Mouse (Mus musculus): ENCODE results near the gene Slc3a1.

Gene Slc3a1

DNA sequence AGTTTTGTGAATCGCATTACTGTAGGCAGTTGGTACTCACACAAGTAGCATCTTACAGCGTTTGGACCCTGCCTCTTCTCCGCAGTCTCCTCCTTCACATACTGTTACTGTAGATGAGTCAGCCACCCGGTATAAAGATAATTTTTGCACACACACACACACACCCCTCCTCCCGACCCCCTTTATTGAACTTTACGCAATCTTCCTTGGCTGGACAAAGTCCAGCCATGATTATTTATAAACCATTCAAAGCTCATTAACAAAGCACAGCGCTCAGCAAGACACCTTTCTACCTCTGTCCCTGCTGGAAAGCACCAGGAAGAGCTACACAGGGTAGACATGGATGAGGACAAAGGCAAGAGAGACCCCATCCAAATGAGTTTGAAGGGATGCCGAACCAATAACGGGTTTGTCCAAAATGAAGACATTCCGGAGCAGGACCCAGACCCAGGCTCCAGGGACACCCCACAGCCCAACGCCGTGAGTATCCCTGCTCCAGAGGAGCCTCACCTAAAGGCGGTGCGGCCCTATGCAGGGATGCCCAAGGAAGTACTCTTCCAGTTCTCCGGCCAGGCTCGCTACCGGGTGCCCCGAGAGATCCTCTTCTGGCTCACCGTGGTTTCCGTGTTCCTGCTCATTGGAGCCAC is at the start of gene Slc3a1:
TSS of gene Slc3a1 (plus strand) at position 284 of the 647 bp plus-strand sequence.
- peak; percentile 55 to 57 for DNase-seq

DNA sequence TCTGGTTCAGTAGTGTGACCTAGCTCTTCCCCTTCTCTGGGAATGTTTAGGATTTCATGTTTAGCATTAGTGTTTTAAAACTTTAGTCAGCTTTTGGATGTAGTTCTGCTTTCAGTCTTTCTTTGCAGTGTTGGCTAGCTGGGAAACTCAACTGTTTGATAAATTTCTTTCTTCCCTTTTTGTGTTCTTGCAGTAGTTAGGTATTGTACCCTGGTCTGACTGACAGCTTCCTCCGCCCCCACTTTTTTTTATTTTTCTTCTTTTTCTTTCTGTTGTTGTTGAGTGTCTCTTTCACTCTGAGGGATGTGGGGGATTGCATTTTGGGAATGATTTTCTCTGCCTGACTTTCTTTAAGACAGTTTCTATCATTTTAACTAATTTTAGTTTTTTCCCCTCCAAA is 46.5 kb upstream of the Slc3a1 start:
- DNase-seq, result no peak

DNA sequence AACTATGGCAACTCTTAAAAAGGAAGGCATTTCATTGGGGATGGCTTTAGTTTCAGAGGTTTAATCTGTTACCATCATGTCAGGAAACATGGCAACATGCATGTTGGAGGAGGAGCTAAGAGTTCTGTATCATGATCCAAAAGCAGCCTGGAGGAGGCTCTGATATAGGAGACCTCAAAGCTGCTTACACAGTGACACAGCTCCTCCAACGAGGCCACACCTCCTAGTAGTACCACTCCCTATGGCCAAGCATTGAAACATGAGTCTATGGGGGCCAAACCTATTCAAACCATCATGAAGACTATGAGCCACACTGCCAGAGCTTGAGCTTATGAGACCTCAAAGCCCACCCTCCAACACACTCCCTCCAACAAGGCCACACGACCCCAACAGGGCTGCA is 45.4 kb upstream of the Slc3a1 start:
- DNase-seq, result no peak

DNA sequence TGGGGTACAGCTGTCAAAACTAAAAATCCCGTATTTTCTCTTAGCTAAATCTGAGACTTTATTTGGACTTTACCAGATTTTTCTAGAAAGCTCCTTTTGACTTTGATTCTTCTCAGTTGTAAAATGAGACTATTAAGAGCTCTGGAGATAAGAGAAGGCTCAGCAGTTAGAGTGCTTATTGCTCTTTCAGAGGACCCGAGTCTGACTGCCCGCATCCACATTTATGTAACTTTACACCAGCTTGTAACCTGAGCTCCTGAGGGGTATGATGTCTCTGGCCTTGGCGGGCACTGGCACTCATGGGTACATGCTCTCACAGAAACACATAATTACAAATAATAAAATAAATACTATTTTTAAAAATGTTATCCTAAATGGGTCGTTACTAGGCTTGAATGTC is 41.8 kb upstream of the Slc3a1 start:
- DNase-seq, result no peak

DNA sequence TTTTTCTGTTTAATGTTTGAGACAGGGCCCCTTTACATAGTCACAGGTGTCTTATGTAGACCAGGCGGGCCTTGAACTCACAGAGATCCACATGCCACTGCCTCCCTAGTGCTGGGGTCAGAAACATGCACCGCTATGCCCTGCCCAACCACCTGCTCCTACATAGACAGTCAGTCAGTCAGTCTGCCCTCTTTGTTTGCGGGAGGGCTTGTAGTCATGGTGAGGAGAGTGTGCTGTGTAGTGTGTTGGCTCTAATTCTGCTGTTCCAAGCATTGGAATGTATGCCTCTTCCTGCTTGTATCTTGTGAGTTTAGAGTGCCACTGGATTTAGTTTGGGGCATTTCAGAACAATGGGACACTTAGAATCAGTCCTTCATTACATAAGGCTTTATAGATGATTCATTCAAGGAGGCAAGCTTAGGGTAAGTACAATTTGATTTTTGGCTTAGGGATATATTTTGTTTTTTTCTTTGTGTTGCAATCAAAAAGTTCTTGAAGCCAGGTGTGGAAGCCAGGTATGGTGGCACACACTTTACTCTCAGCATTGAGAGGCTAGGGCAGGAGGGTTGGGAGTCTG is 40.3 kb upstream of the Slc3a1 start:
- DNase-seq, result no peak

DNA sequence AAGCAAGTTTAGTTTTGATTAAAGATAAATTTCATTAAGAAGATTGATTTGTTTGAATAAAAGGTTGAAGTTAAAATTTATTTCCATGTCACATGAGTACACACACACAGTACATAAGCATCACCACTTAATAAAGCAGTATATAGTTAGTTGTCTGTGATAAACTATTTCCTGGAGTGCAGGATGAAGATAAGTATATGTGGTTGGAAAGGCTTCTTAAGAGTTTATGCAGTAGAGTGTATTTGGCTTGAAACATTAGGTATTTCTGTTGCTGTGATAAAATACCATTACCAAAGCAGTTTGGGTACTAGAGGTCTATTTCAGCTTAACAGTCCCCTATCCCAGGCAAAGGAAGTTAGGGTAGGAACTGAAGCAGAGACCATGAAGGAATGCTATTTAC is 39.7 kb upstream of the Slc3a1 start:
- DNase-seq, result no peak

DNA sequence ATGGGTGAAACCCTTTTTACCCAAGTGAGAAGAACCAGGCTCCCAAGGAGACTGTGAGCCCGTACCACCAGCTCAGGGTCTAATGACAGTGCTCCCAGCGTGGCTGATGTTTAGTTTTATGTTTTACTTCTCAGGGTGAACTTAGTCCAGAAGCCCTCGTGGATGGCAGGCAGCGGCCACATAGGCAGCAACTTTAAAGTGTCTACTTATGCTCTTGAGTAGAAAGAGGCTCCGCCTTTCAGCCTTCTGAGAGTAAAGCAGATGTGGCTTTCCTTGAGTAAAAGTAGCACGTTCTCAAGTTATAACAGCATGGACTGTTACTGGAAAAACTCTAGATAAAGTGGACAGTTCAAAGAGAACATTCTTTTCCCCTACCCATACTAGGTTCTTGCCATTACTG is 32.3 kb upstream of the Slc3a1 start:
- no peak for DNase-seq

DNA sequence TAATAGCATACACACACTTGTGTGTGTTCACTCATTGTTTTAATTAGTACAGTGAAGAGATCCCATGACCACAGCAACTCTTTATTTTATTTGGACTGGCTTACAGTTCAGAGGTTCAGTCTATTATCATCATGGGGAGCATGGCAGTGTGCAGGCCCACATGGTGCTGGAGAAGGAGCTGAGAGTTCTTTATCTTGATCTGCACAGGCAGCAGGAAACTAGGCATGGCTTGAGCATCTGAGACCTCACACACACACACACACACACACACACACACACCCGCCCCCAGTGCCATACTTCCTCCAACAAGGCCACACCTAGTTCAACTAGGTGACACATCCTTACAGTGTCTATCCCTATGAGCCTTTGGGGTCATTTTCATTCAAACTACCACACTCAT is 30.5 kb upstream of the Slc3a1 start:
- no peak for DNase-seq

DNA sequence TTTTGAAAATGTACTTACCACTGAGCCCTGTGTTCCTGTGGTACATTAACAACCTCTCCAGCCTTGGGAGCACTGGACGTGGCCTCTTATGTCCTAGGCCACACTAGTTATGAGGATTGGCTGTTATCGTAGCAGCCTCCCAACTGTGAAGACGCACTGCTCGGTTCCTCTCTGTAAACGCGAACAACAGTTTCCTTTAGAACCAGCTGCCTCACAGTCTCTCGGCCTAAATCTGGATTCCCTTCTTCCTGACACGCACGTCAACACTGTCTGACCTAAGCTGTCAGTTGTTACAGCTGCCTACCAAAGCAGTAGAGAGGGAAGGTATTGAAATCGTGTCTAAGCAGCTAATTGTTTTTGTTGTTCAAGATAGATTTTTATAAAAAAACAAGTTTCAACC is 28.5 kb upstream of the Slc3a1 start:
- DNase-seq, result no peak

DNA sequence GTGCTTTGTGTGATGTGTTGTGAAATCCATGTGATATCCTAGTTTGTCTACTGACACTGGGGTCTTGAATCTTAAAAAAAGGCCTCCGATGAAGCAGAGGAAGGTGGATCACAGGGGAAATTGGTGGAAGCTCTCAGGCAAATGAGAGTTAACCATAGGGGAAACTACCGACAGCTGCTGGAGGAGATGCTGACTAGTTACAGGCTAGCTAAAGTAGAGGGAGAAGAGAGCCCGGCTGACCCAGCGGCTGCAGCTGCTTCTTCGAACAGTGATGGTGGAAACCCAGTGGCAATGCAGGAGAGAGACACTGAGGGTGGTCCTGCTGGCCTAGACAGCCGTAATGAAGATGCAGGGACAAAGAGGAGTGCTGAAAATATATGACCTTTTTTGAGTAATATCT is 14.7 kb upstream of the Slc3a1 start:
- DNase-seq, result no peak

DNA sequence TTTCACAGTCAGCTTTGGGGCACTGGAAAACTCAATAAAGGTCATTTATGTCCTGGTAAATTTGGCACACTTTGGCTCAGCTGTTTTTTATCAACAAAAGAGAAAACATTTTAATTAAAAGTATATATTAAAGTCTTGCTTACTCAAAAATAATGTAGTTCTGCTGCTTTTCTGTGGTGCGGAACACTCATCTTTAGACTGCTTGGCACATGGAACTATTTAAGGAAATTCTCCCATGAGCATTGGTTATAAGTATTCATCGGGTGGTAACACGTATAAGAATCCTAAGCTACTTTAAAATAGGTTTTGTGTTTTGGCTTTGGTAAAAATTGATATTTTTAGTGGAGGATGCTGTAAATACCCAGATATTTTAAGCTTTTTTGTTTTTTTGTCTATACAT is 13.5 kb upstream of the Slc3a1 start:
- no peak for DNase-seq

DNA sequence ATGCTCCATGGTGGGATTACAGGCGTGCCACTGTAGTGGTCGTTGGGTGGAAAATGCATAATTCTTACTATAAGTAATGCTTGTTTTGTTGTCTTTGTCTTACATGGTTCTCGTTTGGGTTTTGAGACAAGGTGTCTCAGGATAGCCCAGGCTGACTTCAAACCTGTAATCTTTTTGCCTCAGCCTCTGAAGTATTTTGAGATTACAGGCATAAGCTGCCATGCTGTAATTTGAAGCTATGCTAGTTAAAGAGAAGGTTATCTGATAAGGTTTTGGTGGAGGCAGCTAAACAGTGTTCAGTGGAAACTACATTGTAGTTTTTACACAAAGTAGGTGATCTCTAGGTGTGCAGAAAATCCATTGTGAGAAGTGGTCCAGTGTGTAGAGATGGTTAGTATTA is 9.8 kb upstream of the Slc3a1 start:
- DNase-seq, result no peak

DNA sequence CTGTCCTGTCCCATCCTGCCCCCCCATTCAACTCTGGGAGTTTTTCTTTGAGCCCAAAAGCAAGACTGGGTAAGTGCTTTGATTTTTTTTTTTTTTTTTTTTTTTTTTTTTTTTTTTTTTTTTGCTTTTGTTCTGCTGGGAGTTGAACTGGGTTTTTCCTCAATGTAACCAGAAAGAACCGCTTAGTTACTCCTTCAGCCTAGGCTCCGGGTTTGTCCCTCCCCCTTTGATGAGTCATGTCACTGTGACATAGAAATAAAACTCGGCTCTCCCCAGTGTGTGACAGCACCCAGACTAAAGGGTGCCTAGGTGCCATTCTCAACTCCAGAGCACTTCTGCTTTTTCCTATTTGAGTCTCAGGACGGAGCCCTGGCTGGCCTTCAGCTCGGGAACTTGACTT is 9.4 kb upstream of the Slc3a1 start:
- DNase-seq, result no peak

DNA sequence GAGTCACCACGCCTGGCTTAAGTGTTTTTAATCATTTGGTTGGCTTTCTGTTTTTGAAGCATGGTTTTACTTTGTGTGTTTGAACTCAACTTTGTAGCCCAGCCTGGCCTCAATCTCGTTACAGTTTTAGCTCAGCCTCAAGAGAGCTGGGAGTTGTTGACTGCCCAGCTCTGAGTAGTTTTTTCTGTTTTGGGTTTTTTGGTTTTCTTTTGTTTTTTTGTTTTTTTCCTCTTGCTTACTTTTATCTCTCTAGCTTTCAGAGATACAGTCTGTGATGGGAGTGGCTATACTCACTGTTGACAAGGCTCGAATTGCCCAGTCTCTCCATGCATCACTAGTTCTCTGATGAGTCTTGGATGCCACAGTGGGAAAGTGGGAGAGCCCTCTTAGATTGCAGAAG is 7.8 kb upstream of the Slc3a1 start:
- DNase-seq, result no peak

DNA sequence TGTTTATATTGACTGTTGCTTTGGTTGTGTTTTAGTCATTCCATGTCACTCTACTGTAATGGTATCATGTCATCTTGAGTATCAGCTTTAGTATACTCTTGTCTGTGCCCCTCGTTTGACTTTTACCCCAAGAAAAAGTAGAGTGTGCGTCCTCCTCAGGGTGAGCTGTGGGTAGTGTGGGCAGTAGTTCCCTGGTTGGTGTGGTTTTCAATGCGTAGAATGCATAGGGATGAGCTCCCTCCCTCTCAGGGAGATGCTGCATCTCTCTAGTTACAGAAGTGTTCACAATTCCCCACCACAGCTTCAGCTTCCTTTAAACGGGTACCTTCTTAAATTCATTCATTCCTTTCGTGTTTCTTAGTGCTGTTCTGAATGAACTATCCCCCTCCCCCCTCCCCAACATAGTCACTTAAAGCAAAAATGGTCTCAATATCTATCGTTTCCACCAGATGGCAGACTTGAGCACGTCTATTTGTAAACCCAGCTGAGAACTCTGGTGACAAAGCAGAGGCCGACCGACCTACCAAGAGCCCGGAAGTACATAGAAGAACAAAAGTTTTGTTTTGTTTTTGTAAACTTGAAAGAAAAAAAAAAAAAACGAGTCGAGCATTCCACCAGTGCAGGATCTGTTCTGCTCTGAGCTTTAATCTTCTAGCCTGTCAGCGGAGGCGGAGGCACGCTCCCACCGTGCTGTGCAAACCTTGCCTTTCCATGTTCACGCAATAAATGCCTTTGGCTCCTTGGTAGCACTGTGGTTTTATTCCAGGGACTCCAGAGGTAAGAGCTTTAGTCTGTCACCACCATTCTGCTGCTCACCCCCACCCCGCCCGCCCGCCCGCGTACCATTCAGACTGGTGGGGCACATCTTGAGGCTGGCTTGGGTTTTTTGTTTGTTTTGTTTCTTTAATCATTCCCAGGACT is 4.7 kb upstream of the Slc3a1 start:
- peak; percentile 69 to 77 for DNase-seq

DNA sequence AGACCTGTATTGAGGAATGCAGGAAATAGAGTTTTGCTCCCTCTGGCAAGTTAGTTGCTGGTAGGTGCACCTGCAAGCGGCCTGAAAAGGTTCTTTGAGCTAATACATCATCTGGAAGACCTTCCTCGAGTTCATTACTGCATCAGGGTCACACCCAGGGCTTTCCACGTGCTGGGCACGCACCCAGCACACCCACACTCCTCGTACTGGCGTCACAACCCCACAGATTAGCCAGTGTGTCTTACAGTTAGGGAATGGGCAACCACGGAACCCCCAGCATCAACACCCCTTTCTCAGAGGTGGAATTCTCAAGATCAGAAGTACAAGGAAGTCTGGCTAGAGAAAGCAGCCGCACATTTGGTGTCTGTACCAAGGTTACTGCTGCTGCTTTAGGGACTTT is 3.9 kb upstream of the Slc3a1 start:
- peak in 1 of 2 experiments; percentile 57 for DNase-seq

DNA sequence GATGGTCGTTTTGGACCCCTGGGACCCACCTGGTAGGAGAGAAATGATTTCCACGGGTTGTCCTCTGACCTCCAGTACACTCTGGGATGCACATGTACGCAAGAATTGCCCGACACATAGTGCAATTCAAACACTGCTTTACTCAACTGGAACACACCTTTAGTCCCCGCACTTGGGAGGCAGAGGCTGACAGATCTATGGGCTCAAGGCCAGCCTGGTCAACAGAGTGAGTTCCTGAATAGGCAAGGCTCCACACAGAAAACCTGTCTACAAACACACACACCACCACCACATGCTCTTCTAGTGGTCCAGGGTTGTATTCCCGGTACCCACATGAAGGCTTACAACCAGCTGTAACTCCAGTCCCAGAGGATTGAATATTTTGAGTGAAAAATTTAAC is 3.0 kb upstream of the Slc3a1 start:
- DNase-seq, result peak; percentile 48 to 63

DNA sequence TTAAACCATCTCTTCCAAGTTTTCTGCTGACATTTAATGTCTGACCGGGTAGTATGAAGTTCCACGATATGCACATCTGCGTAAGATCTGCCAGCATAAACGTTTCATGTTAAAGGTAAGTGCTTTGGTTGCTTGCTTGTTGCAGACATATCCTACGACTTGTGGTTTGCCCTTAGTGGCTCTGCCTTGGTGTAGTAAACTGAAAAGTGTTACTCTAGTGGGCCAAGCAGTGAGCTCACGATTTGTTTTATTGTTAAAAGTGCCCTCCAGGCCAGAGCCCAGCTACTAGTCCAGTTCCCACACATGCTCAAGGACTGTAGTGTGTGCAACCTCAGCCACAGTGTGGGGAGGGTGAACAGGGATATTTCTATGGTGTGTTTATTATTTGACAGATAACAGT is 1.7 kb upstream of the Slc3a1 start:
- DNase-seq, result no peak

DNA sequence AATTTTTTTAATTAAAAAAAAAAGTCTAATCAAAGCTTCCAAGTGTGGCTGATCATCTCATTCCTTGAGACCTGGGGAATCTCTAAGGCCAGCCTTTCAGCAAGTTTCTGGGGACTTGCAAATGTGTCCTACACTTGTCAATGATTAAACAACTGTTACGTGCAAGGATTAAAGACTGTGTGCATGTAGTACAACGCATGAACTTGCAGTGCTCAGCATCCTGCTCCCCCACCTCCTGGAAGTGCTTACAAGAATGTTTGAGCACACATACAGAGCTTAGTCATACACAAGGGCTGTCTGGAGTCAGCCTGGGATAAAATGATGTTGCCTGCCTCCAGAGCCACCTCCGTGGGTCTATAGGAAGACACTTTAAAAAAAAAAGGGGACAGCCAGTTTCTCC is 929 bp upstream of the Slc3a1 start:
- DNase-seq, result peak in 1 of 2 experiments; percentile 70

DNA sequence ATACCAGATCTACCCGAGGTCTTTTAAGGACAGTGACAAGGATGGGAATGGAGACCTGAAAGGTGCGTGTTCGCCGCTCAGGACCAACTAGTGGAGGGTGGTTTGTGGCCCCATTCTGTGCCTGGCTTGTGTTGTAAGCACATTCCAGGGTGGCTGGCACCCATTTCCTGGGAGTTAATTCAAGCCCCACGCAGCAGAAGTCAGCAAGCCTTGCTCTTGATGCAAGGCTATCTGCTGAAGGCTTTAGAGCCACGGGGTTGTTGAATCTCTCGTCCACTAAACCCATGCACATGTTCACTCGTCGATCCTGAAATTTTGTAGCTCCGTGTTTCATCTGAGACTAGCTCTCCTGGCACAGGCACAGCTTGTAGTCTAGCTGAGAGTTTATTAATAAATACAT is 621 bp downstream of the Slc3a1 start:
- peak in 1 of 2 experiments; percentile 50 for DNase-seq

DNA sequence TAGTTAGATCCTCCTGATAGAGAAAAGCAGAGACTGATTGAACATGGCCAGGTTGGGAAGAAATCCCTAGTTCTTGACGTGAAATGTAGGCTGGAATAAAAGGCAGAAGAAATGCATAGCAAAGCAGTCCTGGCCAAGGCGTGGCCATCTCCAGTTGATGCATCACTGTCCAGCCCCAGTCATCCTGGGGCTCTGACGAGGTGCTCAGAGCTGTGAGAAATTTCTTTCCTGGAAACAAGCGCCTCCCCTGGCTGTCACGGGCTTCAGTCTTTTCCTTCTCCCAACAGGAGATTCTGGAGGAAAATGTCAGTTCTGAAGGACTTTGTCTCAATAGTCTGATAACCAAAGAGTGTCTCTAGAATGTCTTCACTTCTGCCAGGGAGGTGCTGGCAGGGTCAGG is 2.5 kb downstream of the Slc3a1 start:
- DNase-seq, result peak in 1 of 2 experiments; percentile 47

DNA sequence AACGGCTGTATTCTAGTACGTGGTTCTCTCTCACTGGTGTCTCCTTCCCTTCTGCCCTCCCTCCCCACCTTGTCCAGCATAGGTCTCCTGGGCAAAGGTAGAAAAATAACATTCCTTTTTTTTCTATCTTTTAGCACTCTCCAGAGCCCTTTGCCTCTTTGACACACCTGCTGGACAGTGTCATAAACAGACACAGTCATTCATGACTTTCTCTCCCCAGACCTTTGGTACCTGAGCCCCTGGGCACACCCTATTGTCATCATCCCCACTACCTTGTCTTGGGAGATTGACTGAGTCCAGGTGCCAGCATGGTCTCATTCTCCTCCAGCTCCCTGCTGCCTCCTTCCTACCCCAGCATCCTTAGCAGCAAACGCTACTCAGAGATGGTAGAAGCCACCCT is 4.9 kb downstream of the Slc3a1 start:
- DNase-seq, result no peak

DNA sequence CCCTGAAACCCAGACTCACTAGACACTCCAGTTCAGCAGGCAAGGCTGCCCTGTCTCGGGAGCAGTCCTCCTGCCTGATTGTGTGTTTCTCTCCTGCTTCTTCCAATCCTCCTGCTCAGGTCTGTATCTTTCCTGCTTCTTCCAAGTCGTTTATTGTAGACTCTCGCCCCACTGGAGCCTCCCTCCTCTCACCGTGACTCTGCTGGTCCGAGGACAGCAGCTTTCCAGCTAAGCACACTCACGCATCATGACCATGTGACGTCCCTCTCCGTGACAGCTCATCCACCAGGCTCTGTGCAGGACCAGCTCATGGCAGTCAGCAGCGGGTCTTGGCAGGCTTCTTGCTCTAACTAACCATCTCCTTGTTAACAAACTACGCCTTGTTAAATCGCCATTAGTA is 5.9 kb downstream of the Slc3a1 start:
- DNase-seq, result peak in 1 of 2 experiments; percentile 57

DNA sequence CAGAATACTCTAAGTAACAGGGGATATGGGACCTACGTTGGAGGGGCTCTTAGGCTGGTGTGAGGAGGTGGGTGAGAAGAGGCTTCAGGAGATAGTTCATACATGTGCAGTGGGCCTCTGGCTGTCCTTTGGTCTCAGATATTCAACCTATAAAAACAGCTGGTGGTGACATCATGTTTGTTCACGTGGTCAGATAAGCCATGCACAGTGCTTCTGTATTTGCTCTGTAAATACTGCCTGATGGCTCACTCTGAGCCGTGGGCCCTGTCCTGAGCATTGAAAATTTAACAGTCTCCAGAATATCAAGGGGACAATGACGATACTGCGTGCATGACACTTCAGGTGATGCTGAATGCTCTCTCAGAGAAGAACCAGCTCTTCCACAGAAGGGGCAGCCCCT is 9.7 kb downstream of the Slc3a1 start:
- DNase-seq, result no peak

All from kidney, postnatal 25 days (tissue).